Mouse (Mus musculus): ENCODE results near the gene Rai1.

GRCm38 (mm10) chr11:60240509-60240908 is 135.7 kb downstream of the Rai1 start:
- TF ChIP-seq ZC3H11A (IDR thresholded peaks at IDR 0.05; ENCODE audit: low read depth, low read length) (no peak), NELFE (IDR thresholded peaks at IDR 0.05; ENCODE audit: low read depth, low read length) (no peak), USF2 (IDR thresholded peaks at IDR 0.05; ENCODE audit: borderline replicate concordance in 1 of 2, insufficient read depth in 1 of 2, low read depth in 1 of 2, low read length in 2 of 2) (no peak), CTCF (IDR thresholded peaks at IDR 0.05 in 2 of 3, conservative IDR thresholded peaks at IDR 0.05 in 1 of 3; ENCODE audit: control insufficient read depth in 1 of 3, insufficient read depth in 1 of 3, low read depth in 2 of 3, low read length in 3 of 3, poor library complexity in 1 of 3, severe bottlenecking in 1 of 3) (no peak), GABPA (IDR thresholded peaks at IDR 0.05; ENCODE audit: low read depth, low read length) (no peak), MEF2A (IDR thresholded peaks at IDR 0.05; ENCODE audit: extremely low read depth, insufficient replicate concordance, low read depth, low read length, poor library complexity, severe bottlenecking) (no peak), MAX (IDR thresholded peaks at IDR 0.05; ENCODE audit: low read length) (no peak), RAD21 (IDR thresholded peaks at IDR 0.05; ENCODE audit: low read depth, low read length) (no peak), BHLHE40 (IDR thresholded peaks at IDR 0.05; ENCODE audit: borderline replicate concordance, low read depth, low read length) (no peak), ETS1 (IDR thresholded peaks at IDR 0.05; ENCODE audit: low read depth, low read length) (no peak), MXI1 (IDR thresholded peaks at IDR 0.05; ENCODE audit: low read depth, low read length) (no peak), POLR2AphosphoS5 (IDR thresholded peaks at IDR 0.05; ENCODE audit: borderline replicate concordance, low read depth, low read length) (no peak)

All from MEL (cell line).